Mouse (Mus musculus) heart, postnatal 10 days (tissue): Measurements from ENCODE around the gene Bmp2k. TPM values are rescaled to one million over a fixed set of nuclear protein-coding genes. Genes with fewer than 3 reads are reported as not detected.

Experiments used
- DNase-seq, 2 experiments: peaks; one replicate each; pipeline ENCODE4 v3.0.0; 2021
- intact Hi-C: fragments of 180-260 bp; cut with DNase I; formaldehyde crosslinking; loops from one replicate; pipeline ENCODE4 v1.15.1; 2025
- total RNA-seq, 2 experiments: library from RNA; stranded (reverse); gene quantifications; 2 replicates each; pipeline ENCODE4 v1.2.3; 2021

Bmp2k gene
- 10 to 100 TPM; 16.2 to 16.6 TPM for total RNA-seq

- intact Hi-C loops: loop anchor here (2.0 to 5.0 kb wide), 2 partner anchors 50 to 85 kb away; no protein-coding TSS in a partner anchor
- DNase-seq: peak; percentile 93
These were observed at the start of gene Bmp2k for GRCm38 (mm10) chr5:96997310-96997801. Gene Bmp2k (plus strand): TSS chr5:96997689.

- DNase-seq: peak in 1 of 2 experiments; percentile 11
- intact Hi-C loops: loop anchor here (5.0 kb wide), 1 partner anchor 48 kb away; the partner anchor contains the start of gene Bmp2k
These were observed 48.5 kb upstream of the Bmp2k start for GRCm38 (mm10) chr5:96948856-96949527.

GRCm38 (mm10) chr5:96949839-96950666 is 47.4 kb upstream of the Bmp2k start:
- intact Hi-C loops: loop anchor here (5.0 kb wide), 1 partner anchor 47 kb away; the partner anchor contains the start of gene Bmp2k
- DNase-seq: no peak

GRCm38 (mm10) chr5:96950667-96951492 is 46.6 kb upstream of the Bmp2k start:
- intact Hi-C loops: no loop called here
- DNase-seq: no peak

- intact Hi-C loops: no loop called here
- peak in 1 of 2 experiments; percentile 12 for DNase-seq
These were observed 45.9 kb upstream of the Bmp2k start for GRCm38 (mm10) chr5:96951493-96952105.

GRCm38 (mm10) chr5:96954040-96954439 is 43.4 kb upstream of the Bmp2k start:
- intact Hi-C loops: no loop called here

GRCm38 (mm10) chr5:96954466-96955027 is 42.9 kb upstream of the Bmp2k start:
- intact Hi-C loops: no loop called here
- DNase-seq: no peak

More at GRCm38 (mm10) chr5:96954040-96954439, 43.4 kb upstream of the Bmp2k start:
- DNase-seq: no peak

- DNase-seq: no peak
- intact Hi-C loops: no loop called here
These were observed 40.6 kb upstream of the Bmp2k start for GRCm38 (mm10) chr5:96956926-96957325.

GRCm38 (mm10) chr5:96961122-96961521 is 36.4 kb upstream of the Bmp2k start:
- intact Hi-C loops: no loop called here
- DNase-seq: no peak

GRCm38 (mm10) chr5:96961852-96962251 is 35.6 kb upstream of the Bmp2k start:
- DNase-seq: no peak
- intact Hi-C loops: no loop called here

- intact Hi-C loops: no loop called here
- DNase-seq: no peak
These were observed 35.1 kb upstream of the Bmp2k start for GRCm38 (mm10) chr5:96962252-96962933.

GRCm38 (mm10) chr5:96962934-96963301 is 34.6 kb upstream of the Bmp2k start:
- intact Hi-C loops: no loop called here

GRCm38 (mm10) chr5:96964062-96965028 is 33.1 kb upstream of the Bmp2k start:
- no peak for DNase-seq

More at GRCm38 (mm10) chr5:96962934-96963301, 34.6 kb upstream of the Bmp2k start:
- no peak for DNase-seq

GRCm38 (mm10) chr5:96965029-96965403 is 32.5 kb upstream of the Bmp2k start:
- DNase-seq: no peak
- intact Hi-C loops: no loop called here

More at GRCm38 (mm10) chr5:96964062-96965028, 33.1 kb upstream of the Bmp2k start:
- intact Hi-C loops: no loop called here

GRCm38 (mm10) chr5:96965503-96965902 is 32.0 kb upstream of the Bmp2k start:
- intact Hi-C loops: no loop called here
- DNase-seq: no peak

- intact Hi-C loops: no loop called here
These were observed 28.9 kb upstream of the Bmp2k start for GRCm38 (mm10) chr5:96968628-96969027.

GRCm38 (mm10) chr5:96969032-96969431 is 28.5 kb upstream of the Bmp2k start:
- DNase-seq: no peak
- intact Hi-C loops: no loop called here

More at GRCm38 (mm10) chr5:96968628-96969027, 28.9 kb upstream of the Bmp2k start:
- no peak for DNase-seq
